Mouse (Mus musculus) CH12.LX (cell line): ENCODE measurements around the gene Abtb2.

Source experiments
- CTCF ChIP-seq, 2 experiments: IDR thresholded peaks in 1 of 2; conservative IDR thresholded peaks in 1 of 2; 2 replicates each; pipeline ENCODE4 v1.5.1; 2011 to 2012; ENCODE audit warnings: low read depth in 2 of 2, low read length in 2 of 2, improper control_type of control experiment in 1 of 2, inconsistent platforms in 1 of 2, mild to moderate bottlenecking in 1 of 2, moderate library complexity in 1 of 2
- EP300 ChIP-seq: IDR thresholded peaks from 2 replicates; pipeline ENCODE4 v1.6.1; 2011; ENCODE audit warnings: low read length, improper control_type of control experiment
- KAT2A ChIP-seq: IDR thresholded peaks from 2 replicates; pipeline ENCODE4 v1.6.1; 2012; ENCODE audit warnings: low read length, improper control_type of control experiment, inconsistent platforms; ENCODE audit not compliant: insufficient replicate concordance
- MEF2A ChIP-seq: IDR thresholded peaks from 2 replicates; pipeline ENCODE4 v1.6.1; 2014; ENCODE audit warnings: low read depth, mild to moderate bottlenecking, inconsistent platforms, low read length, improper control_type of control experiment, borderline replicate concordance
- POLR2A ChIP-seq: IDR thresholded peaks from 2 replicates; pipeline ENCODE4 v1.6.1; 2011; ENCODE audit warnings: low read depth, mild to moderate bottlenecking, improper control_type of control experiment, low read length

DNA sequence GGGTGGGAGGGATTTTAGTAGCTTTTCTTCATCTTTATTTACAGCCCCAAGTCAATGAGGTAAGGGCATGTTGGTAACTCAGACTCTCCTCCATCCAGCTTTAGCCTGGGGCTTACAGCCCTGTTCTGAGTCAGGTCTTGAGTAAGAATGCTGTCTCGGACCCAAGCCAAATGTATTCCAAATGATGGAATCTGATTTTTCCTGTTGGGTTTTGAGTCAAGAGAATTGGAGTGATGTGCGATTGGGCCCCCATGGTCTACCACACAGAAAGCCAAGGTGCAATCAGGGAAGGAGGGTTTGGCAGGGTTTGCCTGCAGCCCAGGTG, 66.8 kb downstream of the Abtb2 start:
- TF ChIP-seq KAT2A (no peak), MEF2A (no peak), CTCF (conservative IDR thresholded peaks at IDR 0.05 in 1 of 2, IDR thresholded peaks at IDR 0.05 in 1 of 2; ENCODE audit: low read depth in 2 of 2, low read length in 2 of 2) (no peak), EP300 (no peak), POLR2A (no peak)
